Mouse (Mus musculus) cerebellum, postnatal 4 days (tissue): ENCODE results near the gene Ankib1.
"Not testable (repeated sequence)": the region's sequence is repeated elsewhere in the genome, so short reads cannot be mapped to it uniquely, and the experiment has no call there.

Experiments
- DNase-seq, 2 experiments: peaks; one replicate each; pipeline ENCODE4 v3.0.0; 2022; ENCODE audit warnings: low spot score in 2 of 2, mixed read lengths in 1 of 2

Ankib1 gene

GRCm38 (mm10) chr5:3725491-3725890 is 77.2 kb downstream of the Ankib1 start:
- no peak for DNase-seq

- DNase-seq = no peak
Observed at GRCm38 (mm10) chr5:3723415-3723814, 79.3 kb downstream of the Ankib1 start.

- no peak for DNase-seq
Observed at GRCm38 (mm10) chr5:3722873-3723272, 79.9 kb downstream of the Ankib1 start.

- DNase-seq = no peak
Observed at GRCm38 (mm10) chr5:3719371-3719770, 83.4 kb downstream of the Ankib1 start.

- no peak for DNase-seq
Observed at GRCm38 (mm10) chr5:3715800-3716199, 86.9 kb downstream of the Ankib1 start.

- no peak for DNase-seq
Observed at GRCm38 (mm10) chr5:3702180-3702579, 100.5 kb downstream of the Ankib1 start.

- DNase-seq = no peak
Observed at GRCm38 (mm10) chr5:3700025-3700424, 102.7 kb downstream of the Ankib1 start.

GRCm38 (mm10) chr5:3696031-3696430 is 106.7 kb downstream of the Ankib1 start:
- no peak for DNase-seq

- no peak for DNase-seq
Observed at GRCm38 (mm10) chr5:3695191-3695590, 107.5 kb downstream of the Ankib1 start.

GRCm38 (mm10) chr5:3692956-3693355 is 109.8 kb downstream of the Ankib1 start:
- DNase-seq = no peak

- no peak for DNase-seq
Observed at GRCm38 (mm10) chr5:3691283-3691682, 111.4 kb downstream of the Ankib1 start.

- no peak for DNase-seq
Observed at GRCm38 (mm10) chr5:3688298-3688697, 114.4 kb downstream of the Ankib1 start.

GRCm38 (mm10) chr5:3669938-3670554 is 132.7 kb downstream of the Ankib1 start:
- no peak for DNase-seq

GRCm38 (mm10) chr5:3666585-3666984 is 136.1 kb downstream of the Ankib1 start:
- DNase-seq = no peak

- DNase-seq = no peak
Observed at GRCm38 (mm10) chr5:3665225-3665624, 137.5 kb downstream of the Ankib1 start.

- DNase-seq = no peak
Observed at GRCm38 (mm10) chr5:3657085-3657484, 145.6 kb downstream of the Ankib1 start, which contains the start of gene Gatad1. Gatad1 (minus strand) TSS chr5:3657185.

- DNase-seq = no peak
Observed at GRCm38 (mm10) chr5:3653801-3654200, 148.9 kb downstream of the Ankib1 start.

GRCm38 (mm10) chr5:3652903-3653575 is 149.7 kb downstream of the Ankib1 start:
- not testable (repeated sequence) for DNase-seq

GRCm38 (mm10) chr5:3651621-3652020 is 151.1 kb downstream of the Ankib1 start:
- no peak for DNase-seq

GRCm38 (mm10) chr5:3650881-3651280 is 151.8 kb downstream of the Ankib1 start, which contains the start of gene Tmbim7:
Tmbim7 (plus strand) TSS chr5:3651181.
- DNase-seq = no peak

GRCm38 (mm10) chr5:3648849-3649210 is 153.9 kb downstream of the Ankib1 start:
- DNase-seq = no peak

- no peak for DNase-seq
Observed at GRCm38 (mm10) chr5:3648206-3648848, 154.4 kb downstream of the Ankib1 start.

GRCm38 (mm10) chr5:3647708-3648121 is 155.0 kb downstream of the Ankib1 start:
- peak; percentile 59 to 81 for DNase-seq
